Mouse (Mus musculus) left cerebral cortex, adult 11 months (tissue): Measurements from ENCODE around the gene Naa80.

ENCODE experiments used
- DNase-seq: peaks from one replicate; pipeline ENCODE4 v3.0.0; 2022; ENCODE audit warnings: low spot score

Naa80 gene

GRCm38 (mm10) chr9:107596619-107597569 is 18.2 kb downstream of the Naa80 start:
- DNase-seq = no peak

- DNase-seq = no peak
Observed at GRCm38 (mm10) chr9:107598385-107598784, 19.7 kb downstream of the Naa80 start.

- DNase-seq = no peak
Observed at GRCm38 (mm10) chr9:107599433-107599832, 20.7 kb downstream of the Naa80 start.

- no peak for DNase-seq
Observed at GRCm38 (mm10) chr9:107599842-107600241, 21.2 kb downstream of the Naa80 start.

GRCm38 (mm10) chr9:107600745-107601144 is 22.1 kb downstream of the Naa80 start:
- DNase-seq = no peak

- no peak for DNase-seq
Observed at GRCm38 (mm10) chr9:107601275-107601674, 22.6 kb downstream of the Naa80 start.

GRCm38 (mm10) chr9:107602068-107602648 is 23.5 kb downstream of the Naa80 start:
- DNase-seq = peak; percentile 82

- no peak for DNase-seq
Observed at GRCm38 (mm10) chr9:107603251-107603650, 24.6 kb downstream of the Naa80 start.

GRCm38 (mm10) chr9:107605041-107605661 is 26.5 kb downstream of the Naa80 start:
- no peak for DNase-seq

- DNase-seq = no peak
Observed at GRCm38 (mm10) chr9:107606591-107606990, 27.9 kb downstream of the Naa80 start.

- DNase-seq = no peak
Observed at GRCm38 (mm10) chr9:107607036-107607435, 28.3 kb downstream of the Naa80 start.

GRCm38 (mm10) chr9:107607653-107608245 is 29.1 kb downstream of the Naa80 start:
- DNase-seq = no peak

GRCm38 (mm10) chr9:107608741-107609432 is 30.2 kb downstream of the Naa80 start, which contains the start of gene Sema3b:
Gene Sema3b, minus strand, starts transcription at chr9:107609229.
- DNase-seq = no peak

GRCm38 (mm10) chr9:107609433-107609830 is 30.7 kb downstream of the Naa80 start:
- no peak for DNase-seq

GRCm38 (mm10) chr9:107611456-107612190 is 32.9 kb downstream of the Naa80 start:
- DNase-seq = no peak

- peak; percentile 96 for DNase-seq
Observed at GRCm38 (mm10) chr9:107612191-107612944, 33.7 kb downstream of the Naa80 start.

GRCm38 (mm10) chr9:107612945-107613569 is 34.4 kb downstream of the Naa80 start:
- DNase-seq = no peak

- no peak for DNase-seq
Observed at GRCm38 (mm10) chr9:107615035-107615434, 36.3 kb downstream of the Naa80 start.

- DNase-seq = no peak
Observed at GRCm38 (mm10) chr9:107617461-107617860, 38.8 kb downstream of the Naa80 start.

- DNase-seq = no peak
Observed at GRCm38 (mm10) chr9:107618098-107618497, 39.4 kb downstream of the Naa80 start.
